Mouse (Mus musculus) intestine, embryonic 15.5 days (tissue): Measurements from ENCODE around the gene Senp5. TPM values are rescaled to one million over a fixed set of nuclear protein-coding genes. Genes with fewer than 3 reads are reported as not detected.

Experiments
- ATAC-seq: fragments of 200-750 bp; cut with Nextera tagmentation; 2 replicates; pipeline ENCODE4 v1.8.0; 2017; ENCODE audit warnings: moderate TSS enrichment, moderate library complexity
- H3K27ac ChIP-seq: fragments of 300-500 bp; sonication (generic); 2 replicates; pipeline ENCODE4 v1.5.1; 2015; ENCODE audit warnings: mild to moderate bottlenecking, inconsistent platforms
- H3K27me3 ChIP-seq: fragments of 300-500 bp; sonication (generic); replicated peaks from 2 replicates; pipeline ENCODE4 v1.6.1; 2015; ENCODE audit warnings: inconsistent platforms
- H3K36me3 ChIP-seq: fragments of 300-500 bp; sonication (generic); 2 replicates; pipeline ENCODE4 v1.6.1; 2015; ENCODE audit warnings: inconsistent platforms
- H3K4me1 ChIP-seq: fragments of 300-500 bp; sonication (generic); replicated peaks from 2 replicates; pipeline ENCODE4 v1.6.1; 2015; ENCODE audit warnings: inconsistent platforms
- H3K4me2 ChIP-seq: fragments of 300-500 bp; sonication (generic); replicated peaks from 2 replicates; pipeline ENCODE4 v1.6.1; 2015; ENCODE audit warnings: mild to moderate bottlenecking, inconsistent platforms
- H3K4me3 ChIP-seq: fragments of 300-500 bp; sonication (generic); replicated peaks from 2 replicates; pipeline ENCODE4 v1.5.1; 2015; ENCODE audit warnings: inconsistent platforms
- H3K9ac ChIP-seq: fragments of 300-500 bp; sonication (generic); 2 replicates; pipeline ENCODE4 v1.6.1; 2015; ENCODE audit warnings: inconsistent platforms
- H3K9me3 ChIP-seq: fragments of 300-500 bp; sonication (generic); 2 replicates; pipeline ENCODE4 v1.6.1; 2016; ENCODE audit warnings: inconsistent platforms
- WGBS: fragments of 180-500 bp; shearing (Covaris S2); methylation state at CpG from one replicate; pipeline ENCODE4 v1.1.7; 2015; 5-methylcytosine and 5-hydroxymethylcytosine counted together
- polyA plus RNA-seq: library from polyadenylated mRNA; unstranded; fragments of >200 nt; fragmentation: Nextera tagmentation; extraction: Ambion mirVana; gene quantifications from 2 replicates; pipeline ENCODE4 v1.2.1, GENCODE M21; 2015

Gene Senp5
- 10.6 TPM in 2 replicates for polyA plus RNA-seq

DNA sequence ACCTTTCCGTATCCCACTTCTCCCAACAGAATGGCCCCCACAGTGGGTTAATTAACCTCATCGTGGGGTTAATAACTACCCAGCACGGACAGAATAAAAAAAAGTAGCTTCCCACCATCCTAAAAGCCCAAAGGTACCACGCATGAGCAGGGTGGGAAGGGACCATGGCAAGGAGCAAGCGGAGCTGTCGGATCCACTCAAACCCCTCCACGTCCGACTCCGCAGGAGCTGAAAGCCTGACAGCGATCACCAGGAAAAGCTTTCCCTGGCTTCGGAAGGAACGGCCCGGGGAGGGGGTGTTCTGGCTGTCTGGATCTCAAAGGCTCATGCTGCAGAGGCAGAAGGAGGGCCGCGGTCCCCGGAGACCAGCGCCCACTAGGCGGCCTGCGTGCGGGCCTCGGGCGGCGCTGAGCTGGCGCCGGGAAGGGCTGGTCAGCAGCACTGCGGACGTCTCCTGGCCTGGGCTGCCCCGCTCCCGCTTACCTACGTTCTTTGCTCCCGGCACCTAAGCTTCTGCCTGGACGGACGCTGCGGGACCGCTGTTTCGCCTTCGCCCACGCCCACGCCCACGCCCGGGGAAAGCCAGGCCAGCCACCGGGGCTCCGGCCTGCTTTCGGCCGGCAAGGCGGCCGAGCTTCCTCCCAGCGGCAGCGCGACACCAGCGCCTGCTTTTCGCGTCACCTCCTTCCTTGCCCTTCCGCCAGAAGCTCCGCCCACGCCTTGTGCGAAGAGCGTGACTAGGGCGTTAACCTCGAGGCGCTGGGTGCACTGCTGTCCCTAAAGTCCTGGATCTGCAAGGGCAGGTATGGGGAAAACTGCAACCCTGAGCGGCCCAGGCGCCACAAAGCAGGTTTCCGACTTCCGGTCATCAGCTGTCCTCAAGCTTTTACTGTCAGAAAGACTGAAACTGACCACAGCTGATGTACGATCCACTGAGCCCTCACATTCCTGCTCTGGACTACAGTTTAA lies at the start of gene Senp5:
TSS of gene Senp5 (minus strand) at position 779 of the 969 bp plus-strand sequence.
- peak; percentile 98 for ATAC-seq
- peak within 1 kb of the TSS; percentile 73 for H3K4me2 ChIP-seq
- no peaks in the 10 kb centered on the region for H3K27me3 ChIP-seq
- H3K9me3 ChIP-seq, result no peaks in the 10 kb centered on the region
- peaks cover 9% of the 10 kb centered on the region for H3K4me1 ChIP-seq
- under 1% methylated on average over 66 of the region's 66 CpGs for WGBS
- H3K9ac ChIP-seq, result peak within 1 kb of the TSS; percentile 86
- H3K4me3 ChIP-seq, result peak within 1 kb of the TSS; percentile 93
- H3K27ac ChIP-seq, result peak within 1 kb of the TSS; percentile 79
- no peaks in the 10 kb centered on the region for H3K36me3 ChIP-seq

DNA sequence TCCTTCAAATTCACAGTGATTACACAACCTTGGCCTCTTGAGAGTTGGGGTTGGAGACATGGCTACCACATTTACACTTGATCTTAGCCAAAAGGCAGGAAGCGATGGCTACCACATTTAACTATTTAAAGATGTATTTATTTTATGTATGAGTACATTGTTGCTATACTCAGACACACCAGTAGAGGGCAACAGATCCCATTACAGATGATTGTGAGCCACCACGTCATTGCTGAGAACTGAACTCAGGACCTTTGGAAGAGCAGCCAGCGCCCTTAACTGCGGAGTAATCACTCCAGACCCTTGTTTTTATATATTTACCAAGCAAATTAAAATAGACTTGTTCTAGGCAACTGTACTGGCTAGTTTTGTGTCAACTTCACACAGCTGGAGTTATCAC lies 39.3 kb upstream of the Senp5 start:
- Histone ChIP-seq H3K4me1 (no peaks in the 10 kb centered on the region), H3K27ac (no peak overlapping the region), H3K27me3 (no peaks in the 10 kb centered on the region), H3K4me3 (no peak overlapping the region), H3K9me3 (no peaks in the 10 kb centered on the region), H3K36me3 (peaks cover 39% of the 10 kb centered on the region), H3K9ac (no peak overlapping the region), H3K4me2 (no peak overlapping the region)
- ATAC-seq, result no peak
- WGBS, result 91% methylated on average over 4 of the region's 4 CpGs

DNA sequence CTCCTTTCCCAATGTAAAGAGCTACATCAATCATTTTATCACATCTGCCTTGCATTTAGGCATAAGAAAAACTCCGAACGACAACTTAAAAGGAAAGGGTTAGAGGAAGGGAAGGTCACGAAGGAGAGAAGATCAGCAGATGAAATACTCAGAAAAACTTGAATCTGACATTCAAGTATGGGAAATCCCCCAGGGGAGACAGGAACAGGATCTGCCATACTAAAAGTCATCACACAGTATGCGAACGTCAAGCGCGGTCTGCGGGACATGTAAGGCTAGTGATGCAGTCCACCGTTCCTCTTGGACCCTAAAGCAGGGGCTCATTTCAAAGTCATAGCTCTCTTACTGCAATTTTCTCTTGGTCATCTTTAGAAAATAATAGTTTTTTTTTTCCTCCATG lies 16.6 kb upstream of the Senp5 start:
- peaks cover 28% of the 10 kb centered on the region for H3K36me3 ChIP-seq
- no peaks in the 10 kb centered on the region for H3K4me1 ChIP-seq
- ATAC-seq, result no peak
- H3K4me3 ChIP-seq, result no peak overlapping the region
- no peaks in the 10 kb centered on the region for H3K9me3 ChIP-seq
- no peak overlapping the region for H3K9ac ChIP-seq
- 93% methylated on average over 9 of the region's 9 CpGs for WGBS
- no peak overlapping the region for H3K4me2 ChIP-seq
- H3K27me3 ChIP-seq, result no peaks in the 10 kb centered on the region
- H3K27ac ChIP-seq, result no peak overlapping the region

DNA sequence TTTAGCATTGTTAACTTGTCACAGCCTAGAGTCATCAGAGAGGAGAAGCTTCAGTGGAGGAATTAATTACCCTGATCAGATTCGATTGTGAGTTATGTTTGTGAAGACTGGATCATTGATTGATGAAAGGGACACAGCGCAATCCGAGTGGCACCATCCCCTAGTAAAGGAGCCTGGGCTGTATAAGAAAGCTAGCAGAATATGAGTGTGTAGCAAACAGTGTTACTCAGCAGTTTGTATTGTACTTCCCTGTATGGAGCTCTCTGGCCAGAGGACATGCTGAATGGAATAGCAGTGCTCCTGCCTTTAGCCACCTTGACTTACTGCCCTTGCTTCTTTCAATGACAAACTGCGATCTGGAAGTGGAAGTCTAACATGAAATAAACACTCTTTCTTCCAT lies 7.2 kb upstream of the Senp5 start:
- 68% methylated on average over 4 of the region's 4 CpGs for WGBS
- Histone ChIP-seq H3K27ac (no peak overlapping the region), H3K4me1 (0 out of 2 replicates have a peak, but pooled peaks cover 2% of the 10 kb centered on the region), H3K27me3 (no peaks in the 10 kb centered on the region), H3K9ac (no peak overlapping the region), H3K4me2 (no peak overlapping the region), H3K4me3 (no peak overlapping the region), H3K9me3 (no peaks in the 10 kb centered on the region), H3K36me3 (no peaks in the 10 kb centered on the region)
- ATAC-seq, result no peak; the same call in 1 of the 2 replicates

DNA sequence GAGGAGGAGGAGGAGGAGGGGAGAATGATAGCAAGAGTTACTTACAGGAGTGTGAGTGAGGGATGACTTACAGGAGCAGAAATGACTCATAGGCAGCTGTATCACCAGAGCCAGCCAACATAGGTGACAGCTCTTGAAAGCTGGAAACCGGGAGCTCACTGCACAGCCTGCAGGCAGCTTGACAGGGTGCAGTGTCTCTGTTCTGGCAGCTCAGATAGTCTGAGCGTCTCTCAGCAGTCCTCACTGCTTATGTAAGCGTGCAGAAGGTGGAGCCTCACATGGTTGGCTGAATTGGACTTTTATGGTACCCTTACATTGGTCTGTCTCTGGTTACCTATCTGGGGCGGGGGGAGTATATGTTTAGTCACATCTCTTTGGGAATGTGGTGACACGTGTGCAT lies 6.8 kb upstream of the Senp5 start:
- Histone ChIP-seq H3K9ac (no peak overlapping the region), H3K36me3 (no peaks in the 10 kb centered on the region), H3K27ac (no peak overlapping the region), H3K4me2 (no peak overlapping the region), H3K4me3 (no peak overlapping the region), H3K4me1 (0 out of 2 replicates have a peak, but pooled peaks cover 2% of the 10 kb centered on the region), H3K27me3 (no peaks in the 10 kb centered on the region), H3K9me3 (no peaks in the 10 kb centered on the region)
- ATAC-seq, result peak; percentile 77
- 21% methylated on average over 5 of the region's 5 CpGs for WGBS

DNA sequence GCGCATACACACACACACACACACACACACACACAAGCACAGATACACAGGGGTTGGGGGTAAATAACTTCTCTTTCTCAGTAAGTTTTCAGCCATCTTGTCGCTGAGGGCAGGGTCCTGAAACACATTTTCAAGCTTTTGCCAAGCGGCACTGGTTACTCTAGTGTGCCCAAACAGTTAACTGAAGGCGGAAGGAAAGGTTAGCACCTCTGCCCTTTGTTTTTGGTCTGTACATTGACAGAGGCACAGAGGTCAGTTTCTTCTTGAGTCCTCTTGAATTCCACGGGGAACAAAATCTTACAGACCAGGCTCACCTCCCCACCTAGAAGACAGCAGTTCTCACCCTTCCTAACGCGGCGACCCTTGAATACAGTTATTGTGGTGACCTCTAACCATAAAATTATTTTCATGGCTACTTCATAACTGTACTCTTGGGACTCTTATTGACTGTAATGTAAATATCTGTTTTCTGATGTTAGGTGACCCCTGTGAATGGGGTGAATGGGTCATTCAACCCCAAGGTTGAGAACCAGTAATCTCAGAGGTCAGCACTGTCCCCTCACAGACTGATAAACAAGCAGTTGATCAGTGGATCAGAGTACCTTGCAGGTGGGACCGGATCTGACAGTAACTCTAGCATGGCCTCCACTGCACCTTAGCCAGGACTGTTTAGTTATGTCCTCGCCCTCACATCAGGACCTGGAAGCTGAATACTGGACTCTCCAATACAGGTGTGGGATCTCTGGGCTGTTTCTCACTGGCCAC lies 5.6 kb upstream of the Senp5 start:
- Histone ChIP-seq H3K4me1 (0 out of 2 replicates have a peak, but pooled peaks cover 2% of the 10 kb centered on the region), H3K9me3 (no peaks in the 10 kb centered on the region), H3K27ac (no peak overlapping the region), H3K27me3 (no peaks in the 10 kb centered on the region), H3K36me3 (no peaks in the 10 kb centered on the region), H3K4me2 (no peak overlapping the region), H3K9ac (no peak overlapping the region), H3K4me3 (no peak overlapping the region)
- ATAC-seq, result 0 out of 2 replicates have a peak, but pooled peaks have one; percentile 3
- WGBS, result 49% methylated on average over 10 of the region's 10 CpGs

DNA sequence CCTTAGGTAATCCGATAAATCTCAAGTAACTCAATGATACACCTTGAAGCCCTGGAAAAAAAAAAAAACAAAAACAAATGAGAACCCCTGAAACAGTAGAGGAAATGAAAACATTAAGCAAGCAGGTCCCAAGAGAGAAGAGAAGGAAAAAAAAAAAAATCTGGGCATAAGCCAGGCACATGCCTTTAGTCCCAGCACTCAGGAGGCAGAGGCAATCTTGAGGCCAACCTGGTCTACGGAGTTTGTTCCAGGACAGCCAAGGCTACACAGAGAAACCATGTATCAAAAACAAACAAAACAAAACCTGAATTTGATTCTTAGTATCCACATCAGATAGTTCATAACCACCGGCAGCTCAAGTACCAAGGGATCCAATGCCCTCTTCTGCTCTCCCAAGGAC lies 1.6 kb upstream of the Senp5 start:
- WGBS, result 95% methylated on average over 3 of the region's 3 CpGs
- no peak for ATAC-seq
- Histone ChIP-seq H3K9ac (no peak overlapping the region), H3K4me2 (no peak overlapping the region), H3K36me3 (no peaks in the 10 kb centered on the region), H3K27me3 (no peaks in the 10 kb centered on the region), H3K4me1 (peaks cover 9% of the 10 kb centered on the region), H3K4me3 (no peak overlapping the region), H3K9me3 (no peaks in the 10 kb centered on the region), H3K27ac (no peak overlapping the region)

DNA sequence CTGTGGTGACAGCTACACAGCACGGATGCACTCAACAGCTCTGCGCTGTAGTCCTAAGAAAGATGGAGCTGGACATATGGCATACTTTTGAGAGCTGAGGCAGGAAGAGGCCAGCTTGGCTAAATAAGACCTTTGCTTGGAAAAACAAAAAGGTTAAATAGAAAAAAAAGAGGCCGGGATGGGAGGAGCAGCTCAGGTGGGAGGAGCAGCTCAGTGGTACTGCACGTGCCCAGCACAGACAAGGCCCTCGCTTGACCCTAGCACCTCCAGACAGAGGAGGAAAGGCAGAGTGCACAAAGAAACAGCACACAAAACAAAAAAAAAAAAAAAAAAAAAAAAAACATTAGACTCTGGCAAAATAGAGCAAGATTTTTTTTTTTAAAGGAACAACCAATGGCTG lies 6.7 kb downstream of the Senp5 start:
- H3K4me3 ChIP-seq, result no peak overlapping the region
- no peak for ATAC-seq
- no peaks in the 10 kb centered on the region for H3K36me3 ChIP-seq
- 89% methylated on average over 5 of the region's 5 CpGs for WGBS
- H3K4me2 ChIP-seq, result no peak overlapping the region
- no peak overlapping the region for H3K9ac ChIP-seq
- no peaks in the 10 kb centered on the region for H3K27me3 ChIP-seq
- no peaks in the 10 kb centered on the region for H3K9me3 ChIP-seq
- H3K4me1 ChIP-seq, result peaks cover 2% of the 10 kb centered on the region; the same call in 1 of the 2 replicates
- H3K27ac ChIP-seq, result no peak overlapping the region

DNA sequence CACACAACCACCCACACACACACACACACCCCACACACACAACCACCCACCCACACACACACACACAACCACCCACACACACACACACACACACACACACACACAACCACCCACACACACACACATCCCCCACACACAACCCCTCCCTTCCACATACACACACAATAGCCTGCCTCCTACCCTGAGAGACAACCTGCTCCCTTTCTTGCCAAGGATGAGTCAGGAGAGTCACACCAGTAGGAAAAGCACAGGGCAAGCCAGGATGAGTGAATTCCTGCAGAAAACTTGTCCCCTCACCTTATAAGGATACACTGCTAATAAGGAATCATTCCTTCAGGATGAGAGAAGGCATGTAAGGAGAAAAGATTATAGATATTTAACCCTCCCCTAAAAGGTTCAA lies 9.1 kb downstream of the Senp5 start:
- H3K27ac ChIP-seq, result no peak overlapping the region
- peaks cover 8% of the 10 kb centered on the region for H3K36me3 ChIP-seq
- H3K27me3 ChIP-seq, result no peaks in the 10 kb centered on the region
- no peaks in the 10 kb centered on the region for H3K9me3 ChIP-seq
- no peak overlapping the region for H3K4me2 ChIP-seq
- H3K9ac ChIP-seq, result no peak overlapping the region
- no peaks in the 10 kb centered on the region for H3K4me1 ChIP-seq
- no peak for ATAC-seq
- H3K4me3 ChIP-seq, result no peak overlapping the region

DNA sequence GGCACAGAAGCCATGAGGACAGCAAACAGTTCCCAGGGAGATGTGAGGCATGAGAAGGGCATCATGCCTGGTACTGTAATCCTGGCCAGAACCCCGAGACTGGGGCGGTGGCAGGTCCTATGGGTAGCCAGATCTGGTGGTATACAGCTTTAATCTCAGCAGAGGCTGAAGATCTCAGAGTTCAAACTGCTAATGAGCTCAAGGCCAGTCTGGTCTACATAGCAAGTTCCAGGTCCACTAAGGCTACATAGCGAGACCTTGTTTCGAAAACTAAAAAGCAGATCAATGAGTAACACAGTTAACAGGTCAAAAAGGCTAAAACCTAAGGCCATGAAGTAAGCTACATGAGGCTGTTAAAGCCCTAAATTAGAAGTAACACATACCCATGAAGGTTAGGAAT lies 9.9 kb downstream of the Senp5 start:
- Histone ChIP-seq H3K27me3 (no peaks in the 10 kb centered on the region), H3K9ac (no peak overlapping the region), H3K4me2 (no peak overlapping the region), H3K27ac (no peak overlapping the region), H3K36me3 (peaks cover 11% of the 10 kb centered on the region), H3K9me3 (no peaks in the 10 kb centered on the region), H3K4me3 (no peak overlapping the region), H3K4me1 (no peaks in the 10 kb centered on the region)
- no peak for ATAC-seq
- WGBS, result 96% methylated on average over 4 of the region's 4 CpGs

DNA sequence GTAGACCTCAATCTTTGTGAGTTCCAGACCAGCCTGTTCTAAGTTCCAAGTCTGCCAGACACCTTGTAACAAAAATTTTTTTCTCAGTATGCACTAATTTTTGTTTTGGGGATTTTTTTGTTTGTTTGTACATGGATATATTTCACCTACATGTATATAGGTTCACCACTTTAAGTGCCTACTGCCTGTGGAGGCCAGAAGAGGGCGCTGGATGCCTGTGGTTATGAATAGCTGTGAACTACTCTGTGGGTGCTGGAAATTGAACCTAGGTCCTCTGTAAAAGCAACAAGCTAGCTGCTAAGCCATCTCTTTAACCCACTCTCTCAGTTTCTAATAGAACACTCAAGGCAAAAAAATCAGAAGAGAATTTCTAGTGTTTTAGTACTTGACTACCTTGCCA lies 11.0 kb downstream of the Senp5 start:
- Histone ChIP-seq H3K36me3 (peaks cover 11% of the 10 kb centered on the region), H3K9ac (no peak overlapping the region), H3K9me3 (no peaks in the 10 kb centered on the region), H3K4me3 (no peak overlapping the region), H3K4me2 (no peak overlapping the region), H3K27ac (no peak overlapping the region), H3K27me3 (no peaks in the 10 kb centered on the region), H3K4me1 (no peaks in the 10 kb centered on the region)
- ATAC-seq, result no peak
- WGBS, result 50% methylated on average over 1 of the region's 1 CpGs

DNA sequence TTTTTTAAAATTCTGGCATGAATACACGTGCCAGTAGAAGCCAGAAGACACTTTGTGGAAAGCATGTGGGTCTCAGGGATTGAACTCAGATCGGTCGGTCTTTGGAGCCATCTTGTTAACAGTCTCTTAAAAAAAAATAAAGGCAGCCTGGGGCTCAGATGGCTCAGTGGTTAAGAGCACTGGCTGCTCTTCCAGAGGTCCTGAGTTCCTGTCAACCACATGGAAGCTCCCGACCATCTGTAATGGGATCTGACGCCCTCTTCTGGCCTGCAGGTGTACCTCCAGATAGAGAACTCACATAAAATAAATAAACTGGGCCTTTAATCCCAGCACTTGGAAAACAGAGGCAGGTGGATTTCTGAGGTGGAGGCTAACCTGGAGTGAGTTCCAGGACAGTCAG lies 22.1 kb downstream of the Senp5 start:
- no peaks in the 10 kb centered on the region for H3K4me1 ChIP-seq
- H3K9ac ChIP-seq, result no peak overlapping the region
- no peaks in the 10 kb centered on the region for H3K27me3 ChIP-seq
- 84% methylated on average over 5 of the region's 5 CpGs for WGBS
- H3K36me3 ChIP-seq, result peaks cover 3% of the 10 kb centered on the region; the same call in 1 of the 2 replicates
- ATAC-seq, result no peak
- H3K4me2 ChIP-seq, result no peak overlapping the region
- no peak overlapping the region for H3K27ac ChIP-seq
- H3K4me3 ChIP-seq, result no peak overlapping the region
- H3K9me3 ChIP-seq, result no peaks in the 10 kb centered on the region
